Comparison of ENCODE assay signal across 8 mouse cellular contexts in genomic region chrX:129749102-129749501, GRCm38 (mm10). TPM values are rescaled to one million over a fixed set of nuclear protein-coding genes. Genes with fewer than 3 reads are reported as not detected.
DNase-seq lines count a peak whose midpoint lies in the region; ATAC-seq and TF ChIP-seq lines count a peak whose summit lies in the region.

No protein-coding gene starts in this region.

- peak overlapping the region; percentile 63 for H3K4me3 ChIP-seq in left cerebral cortex, adult 2 months
- peak overlapping the region; percentile 56 for H3K4me3 ChIP-seq in embryonic facial prominence, embryonic 14.5 days (ENCODE audit: low read depth, low read length)
- peak overlapping the region; percentile 64 for H3K4me3 ChIP-seq in intestine, postnatal 0 days (ENCODE audit: low read depth, low read length)
- H3K4me3 ChIP-seq in neural tube, embryonic 14.5 days (ENCODE audit: low read depth, low read length) = peak overlapping the region; percentile 54

- H3K27ac ChIP-seq in left cerebral cortex, adult 2 months = no peak overlapping the region
- H3K27ac ChIP-seq in embryonic facial prominence, embryonic 14.5 days (replicated peaks; ENCODE audit: low read depth, low read length) = no peak overlapping the region
- H3K27ac ChIP-seq in intestine, postnatal 0 days (ENCODE audit: low read depth, low read length) = no peak overlapping the region
- H3K27ac ChIP-seq in neural tube, embryonic 14.5 days (ENCODE audit: low read depth, low read length) = no peak overlapping the region

- peak overlapping the region; percentile 68 for H3K9ac ChIP-seq in embryonic facial prominence, embryonic 14.5 days (ENCODE audit: low read depth, low read length)
- H3K9ac ChIP-seq in intestine, postnatal 0 days (ENCODE audit: low read depth, low read length) = no peak overlapping the region
- no peak overlapping the region for H3K9ac ChIP-seq in neural tube, embryonic 14.5 days (replicated peaks; ENCODE audit: low read depth, low read length)

- no peaks in the 10 kb centered on the region for H3K9me3 ChIP-seq in embryonic facial prominence, embryonic 14.5 days (ENCODE audit: control insufficient read depth, low read length)
- no peaks in the 10 kb centered on the region for H3K9me3 ChIP-seq in intestine, postnatal 0 days (ENCODE audit: control insufficient read depth)
- no peaks in the 10 kb centered on the region for H3K9me3 ChIP-seq in neural tube, embryonic 14.5 days (ENCODE audit: control insufficient read depth, low read length)

- intact Hi-C loops in left cerebral cortex, adult 2 months (cut with DNase I) = loop anchor here (10.0 kb wide), 1 partner anchor 444 kb away; no protein-coding TSS in a partner anchor
- intact Hi-C loops in left cerebral cortex, postnatal 14 days (cut with DNase I) = no loop called here

- ATAC-seq in embryonic facial prominence, embryonic 14.5 days (ENCODE audit: low read depth) = peak; percentile 13; the same call in 1 of the 2 replicates
- ATAC-seq in intestine, postnatal 0 days = no peak
- peak; percentile 25; the same call in 1 of the 2 replicates for ATAC-seq in neural tube, embryonic 14.5 days (ENCODE audit: low read depth)

- H3K27me3 ChIP-seq in embryonic facial prominence, embryonic 14.5 days (replicated peaks; ENCODE audit: control insufficient read depth, insufficient read depth, low read length) = no peaks in the 10 kb centered on the region
- H3K27me3 ChIP-seq in intestine, postnatal 0 days (replicated peaks; ENCODE audit: control insufficient read depth, insufficient read depth, low read length) = no peaks in the 10 kb centered on the region
- H3K27me3 ChIP-seq in neural tube, embryonic 14.5 days (ENCODE audit: control insufficient read depth, insufficient read depth, low read length) = no peaks in the 10 kb centered on the region

- H3K4me1 ChIP-seq in embryonic facial prominence, embryonic 14.5 days (ENCODE audit: control insufficient read depth, insufficient read depth, low read length) = no peaks in the 10 kb centered on the region
- no peaks in the 10 kb centered on the region for H3K4me1 ChIP-seq in intestine, postnatal 0 days (replicated peaks; ENCODE audit: control insufficient read depth, insufficient read depth, low read length)
- H3K4me1 ChIP-seq in neural tube, embryonic 14.5 days (ENCODE audit: control insufficient read depth, insufficient read depth, low read length) = no peaks in the 10 kb centered on the region

- DNase-seq in left cerebral cortex, adult 2 months (ENCODE audit: extremely low spot score in 1 of 2, low spot score in 2 of 2) = no peak
- no peak for DNase-seq in left cerebral cortex, postnatal 14 days (ENCODE audit: low spot score in 2 of 2)
- DNase-seq in embryonic facial prominence, embryonic 14.5 days (ENCODE audit: low spot score) = no peak
- DNase-seq in layer of hippocampus, adult 11-12 months (ENCODE audit: low spot score) = no peak
- no peak for DNase-seq in embryo, embryonic 10.5 days (ENCODE audit: low spot score)
- no peak for DNase-seq in embryo, embryonic 9.5 days (ENCODE audit: extremely low spot score)

- WGBS in embryonic facial prominence, embryonic 14.5 days = 27% methylated on average over 1 of the region's 1 CpGs
- WGBS in intestine, postnatal 0 days = 40% methylated on average over 1 of the region's 1 CpGs
- no CpG with 5 or more reads among the region's 1 CpGs for WGBS in neural tube, embryonic 14.5 days

- H3K4me2 ChIP-seq in embryonic facial prominence, embryonic 14.5 days (ENCODE audit: low read depth, low read length) = peak overlapping the region; percentile 50
- peak overlapping the region; percentile 67 for H3K4me2 ChIP-seq in intestine, postnatal 0 days (replicated peaks; ENCODE audit: low read depth)
- H3K4me2 ChIP-seq in neural tube, embryonic 14.5 days (ENCODE audit: low read depth, low read length) = peak overlapping the region; percentile 47

- TF ChIP-seq CTCF in left cerebral cortex, adult 2 months (IDR thresholded peaks at IDR 0.05) = no peak
- no peak for TF ChIP-seq CTCF in intestine, postnatal 0 days (IDR thresholded peaks at IDR 0.05; ENCODE audit: low read depth)

- H3K36me3 ChIP-seq in embryonic facial prominence, embryonic 14.5 days (ENCODE audit: control insufficient read depth, insufficient read depth, low read length) = no peaks in the 10 kb centered on the region
- H3K36me3 ChIP-seq in intestine, postnatal 0 days (ENCODE audit: control insufficient read depth, insufficient read depth) = no peaks in the 10 kb centered on the region
- no peaks in the 10 kb centered on the region for H3K36me3 ChIP-seq in neural tube, embryonic 14.5 days (ENCODE audit: control insufficient read depth, insufficient read depth, low read length)

RNA-seq across cellular contexts. Expression of gene Diaph2, which starts 0.4 kb away (rescaled TPM):
- total RNA-seq in left cerebral cortex, adult 2 months (2021) = 10 to 100 TPM; 26.6 to 27.4 TPM
- 10 to 100 TPM; 16.8 to 19.2 TPM for total RNA-seq in left cerebral cortex, postnatal 14 days (2021)
- polyA plus RNA-seq in embryonic facial prominence, embryonic 14.5 days (2014; fragmentation: Nextera tagmentation; extraction: Ambion mirVana) = 5.9 and 6.8 TPM in 2 replicates
- 2.3 and 2.4 TPM in 2 replicates for polyA plus RNA-seq in intestine, postnatal 0 days (2015; fragmentation: Nextera tagmentation; extraction: Ambion mirVana)
- 2.8 and 4.2 TPM in 2 replicates for polyA plus RNA-seq in neural tube, embryonic 14.5 days (2014; fragmentation: Nextera tagmentation; extraction: Ambion mirVana)
